Mouse (Mus musculus): ENCODE data around the gene Plagl1. TPM values are rescaled to one million over a fixed set of nuclear protein-coding genes. Genes with fewer than 3 reads are reported as not detected.

Gene Plagl1
- polyA plus RNA-seq, 2 experiments, result 354 to 841 TPM

DNA sequence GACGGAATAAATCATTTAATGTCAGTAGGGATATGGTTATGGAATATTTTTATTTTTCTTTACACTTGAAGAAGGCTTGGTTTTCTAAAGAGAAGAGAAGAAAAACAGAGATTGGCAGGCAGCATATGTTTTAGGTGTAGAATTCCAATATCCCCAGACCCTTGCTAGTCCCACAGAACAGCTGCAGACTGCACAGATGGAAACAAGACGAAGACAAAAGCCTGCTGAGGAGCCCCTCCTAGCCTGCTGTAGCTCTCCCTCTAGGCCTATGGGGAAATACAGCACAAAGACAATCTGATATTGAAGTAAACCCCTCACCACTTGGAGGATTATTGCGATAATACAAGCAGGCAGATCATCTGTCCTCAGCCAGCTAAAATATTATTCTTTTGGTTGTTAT lies 90.1 kb downstream of the Plagl1 start:
- ATAC-seq (ENCODE audit: low FRiP score, low read depth) (peak; percentile 88), DNase-seq (ENCODE audit: low spot score) (peak; percentile 40)
- no peak for TF ChIP-seq POLR2A (IDR thresholded peaks at IDR 0.05; ENCODE audit: borderline replicate concordance, extremely low read depth, insufficient read depth, insufficient read length)
- Histone ChIP-seq H3K4me1 (ENCODE audit: control insufficient read depth, insufficient read depth, low read length) (peaks cover 4% of the 10 kb centered on the region; the same call in 1 of the 2 replicates), H3K4me3 (replicated peaks; ENCODE audit: low read length) (no peak overlapping the region), H3K36me3 (ENCODE audit: control insufficient read depth, insufficient read depth, low read length) (no peaks in the 10 kb centered on the region), H3K9me3 (ENCODE audit: control insufficient read depth, low read length) (no peaks in the 10 kb centered on the region), H3K4me2 (replicated peaks; ENCODE audit: low read depth, low read length, severe bottlenecking) (no peak overlapping the region), H3K27ac (replicated peaks; ENCODE audit: low read depth, low read length) (no peak overlapping the region), H3K27me3 (ENCODE audit: control insufficient read depth, insufficient read depth, low read length) (no peaks in the 10 kb centered on the region), H3K9ac (ENCODE audit: low read depth, low read length, severe bottlenecking) (no peak overlapping the region)
- 54% methylated on average over 3 of the region's 3 CpGs for WGBS

DNA sequence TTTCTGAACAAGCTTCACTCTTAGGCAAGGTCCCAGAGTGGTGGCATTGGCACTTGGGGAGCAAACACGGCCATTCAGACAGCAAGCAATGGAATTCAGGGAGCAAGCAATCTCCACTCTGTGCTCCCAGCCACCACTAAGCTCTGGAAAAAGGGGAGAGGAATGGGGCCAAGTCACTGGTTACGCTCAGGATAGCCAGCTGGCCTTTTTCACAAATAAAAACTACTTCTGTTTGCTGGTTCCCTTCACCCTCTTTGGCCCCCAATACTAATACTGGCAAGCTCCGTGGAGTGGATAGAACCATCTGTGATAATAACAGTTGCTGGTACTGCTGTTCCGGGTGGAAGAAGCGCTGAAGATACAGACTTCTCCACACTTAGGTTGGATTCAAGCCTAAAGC lies 91.0 kb downstream of the Plagl1 start:
- Histone ChIP-seq H3K4me1 (ENCODE audit: control insufficient read depth, insufficient read depth, low read length) (peaks cover 4% of the 10 kb centered on the region; the same call in 1 of the 2 replicates), H3K9ac (ENCODE audit: low read depth, low read length, severe bottlenecking) (no peak overlapping the region), H3K4me3 (replicated peaks; ENCODE audit: low read length) (no peak overlapping the region), H3K36me3 (ENCODE audit: control insufficient read depth, insufficient read depth, low read length) (no peaks in the 10 kb centered on the region), H3K27ac (replicated peaks; ENCODE audit: low read depth, low read length) (no peak overlapping the region), H3K9me3 (ENCODE audit: control insufficient read depth, low read length) (no peaks in the 10 kb centered on the region), H3K27me3 (ENCODE audit: control insufficient read depth, insufficient read depth, low read length) (no peaks in the 10 kb centered on the region), H3K4me2 (replicated peaks; ENCODE audit: low read depth, low read length, severe bottlenecking) (no peak overlapping the region)
- no peak for TF ChIP-seq POLR2A (IDR thresholded peaks at IDR 0.05; ENCODE audit: borderline replicate concordance, extremely low read depth, insufficient read depth, insufficient read length)
- DNase-seq (ENCODE audit: low spot score) (peak; percentile 32), ATAC-seq (ENCODE audit: low FRiP score, low read depth) (no peak)
- WGBS, result 74% methylated on average over 5 of the region's 5 CpGs

DNA sequence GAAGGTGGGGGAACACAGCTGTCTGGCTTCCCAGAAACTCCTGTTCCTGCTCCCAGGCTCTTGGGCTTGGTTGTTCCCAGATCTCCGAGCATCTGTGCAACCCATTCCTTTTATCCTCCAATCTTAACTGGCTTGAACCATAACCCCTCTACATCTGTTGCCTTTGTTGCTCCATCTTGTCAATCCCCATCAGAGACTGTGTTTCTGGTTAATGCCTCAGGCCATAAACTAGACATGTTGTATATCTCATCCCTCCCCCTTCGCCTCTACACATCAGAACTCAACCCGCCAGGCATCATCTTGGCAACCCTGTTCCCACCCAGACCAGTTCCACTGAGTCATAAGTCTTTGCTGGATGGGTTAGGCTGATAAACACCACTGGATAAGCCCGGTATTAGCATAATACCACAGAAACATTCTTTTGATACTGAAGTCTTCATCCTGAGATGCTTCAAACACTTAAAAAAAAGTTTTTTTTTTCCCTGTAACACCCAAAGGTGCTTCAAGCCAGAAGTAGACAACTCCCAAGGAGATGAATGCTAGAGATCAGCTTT lies 92.6 kb downstream of the Plagl1 start:
- no peaks in the 10 kb centered on the region for H3K36me3 ChIP-seq (ENCODE audit: control insufficient read depth, insufficient read depth, low read length)
- TF ChIP-seq POLR2A (IDR thresholded peaks at IDR 0.05; ENCODE audit: borderline replicate concordance, extremely low read depth, insufficient read depth, insufficient read length), result no peak
- 77% methylated on average over 4 of the region's 4 CpGs for WGBS
- H3K27ac ChIP-seq (replicated peaks; ENCODE audit: low read depth, low read length), result no peak overlapping the region
- peak; percentile 56 for DNase-seq (ENCODE audit: low spot score)
- no peak for ATAC-seq (ENCODE audit: low FRiP score, low read depth)
- no peak overlapping the region for H3K4me2 ChIP-seq (replicated peaks; ENCODE audit: low read depth, low read length, severe bottlenecking)
- no peak overlapping the region for H3K9ac ChIP-seq (ENCODE audit: low read depth, low read length, severe bottlenecking)
- H3K4me3 ChIP-seq (replicated peaks; ENCODE audit: low read length), result no peak overlapping the region
- H3K27me3 ChIP-seq (ENCODE audit: control insufficient read depth, insufficient read depth, low read length), result no peaks in the 10 kb centered on the region
- peaks cover 4% of the 10 kb centered on the region; the same call in 1 of the 2 replicates for H3K4me1 ChIP-seq (ENCODE audit: control insufficient read depth, insufficient read depth, low read length)
- no peaks in the 10 kb centered on the region for H3K9me3 ChIP-seq (ENCODE audit: control insufficient read depth, low read length)

DNA sequence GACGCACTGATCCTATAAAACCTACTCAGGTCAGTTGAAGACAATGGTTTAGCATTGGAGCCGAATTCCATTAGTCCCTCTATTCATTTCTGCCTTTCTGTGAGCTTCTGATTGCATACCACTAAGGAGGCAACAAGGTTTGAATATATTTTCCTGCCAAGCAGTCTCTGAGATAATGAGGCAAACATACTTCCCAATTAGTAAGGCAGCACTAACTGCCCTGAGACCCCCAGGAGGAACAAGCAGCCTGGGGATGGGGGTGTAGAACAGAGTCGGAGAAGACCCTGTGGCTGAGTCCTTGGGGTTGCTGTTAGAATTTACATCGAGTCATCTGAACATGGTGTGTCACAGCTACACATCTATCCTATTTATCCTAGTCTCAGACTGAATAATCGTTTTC lies 95.1 kb downstream of the Plagl1 start:
- Histone ChIP-seq H3K27ac (replicated peaks; ENCODE audit: low read depth, low read length) (no peak overlapping the region), H3K36me3 (ENCODE audit: control insufficient read depth, insufficient read depth, low read length) (no peaks in the 10 kb centered on the region), H3K4me1 (ENCODE audit: control insufficient read depth, insufficient read depth, low read length) (peaks cover 4% of the 10 kb centered on the region; the same call in 1 of the 2 replicates), H3K4me3 (replicated peaks; ENCODE audit: low read length) (no peak overlapping the region), H3K27me3 (ENCODE audit: control insufficient read depth, insufficient read depth, low read length) (no peaks in the 10 kb centered on the region), H3K4me2 (replicated peaks; ENCODE audit: low read depth, low read length, severe bottlenecking) (no peak overlapping the region), H3K9me3 (ENCODE audit: control insufficient read depth, low read length) (no peaks in the 10 kb centered on the region), H3K9ac (ENCODE audit: low read depth, low read length, severe bottlenecking) (no peak overlapping the region)
- 80% methylated on average over 5 of the region's 5 CpGs for WGBS
- no peak for TF ChIP-seq POLR2A (IDR thresholded peaks at IDR 0.05; ENCODE audit: borderline replicate concordance, extremely low read depth, insufficient read depth, insufficient read length)
- DNase-seq (ENCODE audit: low spot score), result no peak
- no peak for ATAC-seq (ENCODE audit: low FRiP score, low read depth)

DNA sequence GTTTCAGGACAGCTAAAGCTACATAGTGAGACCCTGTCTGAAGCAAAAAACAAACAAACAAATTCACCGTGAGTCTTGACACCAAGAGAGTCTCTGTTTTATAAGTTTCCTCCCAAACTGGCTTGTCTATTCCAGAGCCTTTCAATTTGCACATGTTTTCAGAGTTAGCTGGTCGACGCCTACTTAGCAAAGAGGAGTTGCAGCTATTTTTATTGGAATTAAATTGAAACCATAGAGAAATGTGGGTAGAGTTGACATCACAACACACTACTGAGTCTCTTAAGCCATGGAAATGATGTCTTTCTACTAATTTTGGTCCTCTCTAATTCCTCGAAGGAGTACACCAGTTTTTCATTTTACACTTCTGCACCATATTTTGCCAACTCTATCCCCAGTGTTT lies 100.6 kb downstream of the Plagl1 start:
- Histone ChIP-seq H3K27me3 (ENCODE audit: control insufficient read depth, insufficient read depth, low read length) (no peaks in the 10 kb centered on the region), H3K27ac (replicated peaks; ENCODE audit: low read depth, low read length) (no peak overlapping the region), H3K9ac (ENCODE audit: low read depth, low read length, severe bottlenecking) (no peak overlapping the region), H3K4me2 (replicated peaks; ENCODE audit: low read depth, low read length, severe bottlenecking) (no peak overlapping the region), H3K4me1 (ENCODE audit: control insufficient read depth, insufficient read depth, low read length) (no peaks in the 10 kb centered on the region), H3K9me3 (ENCODE audit: control insufficient read depth, low read length) (no peaks in the 10 kb centered on the region), H3K4me3 (replicated peaks; ENCODE audit: low read length) (no peak overlapping the region), H3K36me3 (ENCODE audit: control insufficient read depth, insufficient read depth, low read length) (no peaks in the 10 kb centered on the region)
- DNase-seq (ENCODE audit: low spot score) (no peak), ATAC-seq (ENCODE audit: low FRiP score, low read depth) (no peak)
- no peak for TF ChIP-seq POLR2A (IDR thresholded peaks at IDR 0.05; ENCODE audit: borderline replicate concordance, extremely low read depth, insufficient read depth, insufficient read length)
- 82% methylated on average over 4 of the region's 4 CpGs for WGBS
